Mouse (Mus musculus) gastrocnemius, adult 18-20 months (tissue): ENCODE measurements at regions not wholly inside any gene's neighbourhood (a gene's known extent, or its start where the extent isn't known, plus 50 kb on each side); places are given as distances from the start of the nearest gene placed in this dataset.
A peak's percentile ranks its signal among the peaks of the same experiment; 100 is the strongest.
"Not testable (repeated sequence)": the region's sequence is repeated elsewhere in the genome, so short reads cannot be mapped to it uniquely, and the experiment has no call there.

Source experiments
- DNase-seq: peaks from one replicate; pipeline ENCODE4 v3.0.0; 2021; ENCODE audit warnings: low spot score

GRCm38 (mm10) chr3:21935571-21936261 lies 140.7 kb upstream of the Tbl1xr1 start:
- DNase-seq, result peak; percentile 94

DNA sequence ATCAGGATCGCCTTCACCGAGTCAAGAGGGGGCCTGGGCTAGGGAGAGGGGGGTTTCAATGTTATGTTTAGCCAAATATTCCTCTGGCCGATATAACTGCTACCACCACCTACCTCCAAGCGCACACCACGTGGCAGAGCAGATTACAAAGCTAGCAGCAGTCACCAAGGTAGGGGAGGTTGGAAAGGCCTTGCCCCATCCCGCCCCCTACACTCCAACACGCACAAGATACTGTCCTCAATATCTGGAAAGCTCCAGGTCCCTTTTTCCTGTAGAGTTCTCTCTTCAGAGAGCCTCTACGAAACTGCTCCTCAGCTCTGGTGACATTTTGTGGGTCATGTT lies 140.2 kb upstream of the Tbl1xr1 start:
- DNase-seq, result no peak

GRCm38 (mm10) chr3:21936616-21937015 lies 139.8 kb upstream of the Tbl1xr1 start:
- DNase-seq, result peak; percentile 18

DNA sequence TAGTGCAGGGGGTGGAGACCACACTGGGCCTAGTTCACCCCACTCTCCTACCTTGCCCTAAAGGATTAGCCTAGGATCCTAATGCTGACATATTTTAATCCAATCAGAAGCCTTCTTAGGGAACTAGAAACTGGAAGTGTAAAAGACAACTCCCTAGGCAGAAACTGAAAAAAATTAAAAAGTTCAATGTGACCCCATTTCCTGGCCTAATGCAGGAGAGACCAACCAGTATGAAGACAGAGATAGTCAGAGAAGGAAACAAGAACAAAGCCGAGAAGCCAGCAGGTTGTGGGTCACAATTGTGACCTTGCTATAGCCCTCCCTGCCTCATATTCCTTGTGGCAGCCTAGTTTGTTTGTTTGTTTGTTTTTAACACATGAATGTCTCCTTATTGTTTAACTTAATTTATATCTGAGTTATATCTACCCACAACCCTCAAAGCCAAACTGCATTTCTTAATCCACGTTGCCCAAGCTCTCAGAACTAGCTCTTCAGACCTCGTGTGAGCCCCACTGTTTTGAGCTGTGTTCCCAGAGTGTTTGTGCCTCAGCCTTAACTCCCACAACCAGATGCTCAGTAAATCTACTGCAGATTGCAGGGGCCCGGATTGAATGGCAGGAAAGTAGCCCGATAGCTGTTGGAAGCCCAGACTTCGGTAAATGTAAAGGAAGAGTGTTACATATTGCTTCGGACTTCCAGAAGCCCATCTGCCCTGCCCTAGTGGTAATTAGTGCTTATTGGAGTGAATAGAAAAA lies 139.0 kb upstream of the Tbl1xr1 start:
- no peak for DNase-seq

GRCm38 (mm10) chr3:21938071-21938848 lies 138.2 kb upstream of the Tbl1xr1 start:
- DNase-seq, result peak; percentile 65

DNA sequence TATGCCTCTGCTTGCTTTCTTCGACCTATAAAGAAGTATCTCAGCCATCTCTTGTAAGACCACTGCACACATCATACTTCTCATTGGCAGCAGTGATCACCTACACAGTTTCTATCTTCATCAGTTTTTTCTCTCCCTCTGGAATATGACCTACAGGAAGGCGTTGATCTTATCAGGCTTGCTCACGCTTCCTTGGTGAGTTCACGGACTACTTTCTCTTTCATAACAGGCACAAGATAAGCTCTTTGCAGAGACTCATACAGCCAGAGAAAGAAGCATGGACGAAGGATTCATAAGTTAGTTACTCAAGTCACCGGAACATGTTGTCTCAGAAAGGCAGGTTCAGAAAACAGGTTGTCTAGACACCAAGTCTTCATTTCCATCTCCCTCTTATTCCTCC lies 136.7 kb upstream of the Tbl1xr1 start:
- DNase-seq, result no peak

DNA sequence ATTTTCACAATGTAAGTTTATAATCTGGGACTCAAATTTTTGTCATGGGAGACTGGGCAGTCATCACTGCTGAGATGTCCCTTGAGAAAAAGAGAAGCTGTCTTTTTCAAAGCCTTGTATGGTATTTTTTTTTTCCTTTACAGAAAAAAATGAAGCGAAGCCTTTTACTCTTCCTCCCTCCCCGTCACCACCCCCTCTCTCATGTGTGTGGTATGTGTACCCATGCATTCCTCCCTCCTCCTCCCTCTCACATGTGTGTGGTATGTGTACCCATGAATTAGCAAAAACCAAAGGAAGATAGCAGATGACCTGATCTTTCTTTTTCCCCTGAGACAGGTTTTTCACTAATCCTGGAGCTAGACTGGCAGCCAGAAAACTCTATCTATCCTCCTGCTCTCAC lies 134.9 kb upstream of the Tbl1xr1 start:
- no peak for DNase-seq

DNA sequence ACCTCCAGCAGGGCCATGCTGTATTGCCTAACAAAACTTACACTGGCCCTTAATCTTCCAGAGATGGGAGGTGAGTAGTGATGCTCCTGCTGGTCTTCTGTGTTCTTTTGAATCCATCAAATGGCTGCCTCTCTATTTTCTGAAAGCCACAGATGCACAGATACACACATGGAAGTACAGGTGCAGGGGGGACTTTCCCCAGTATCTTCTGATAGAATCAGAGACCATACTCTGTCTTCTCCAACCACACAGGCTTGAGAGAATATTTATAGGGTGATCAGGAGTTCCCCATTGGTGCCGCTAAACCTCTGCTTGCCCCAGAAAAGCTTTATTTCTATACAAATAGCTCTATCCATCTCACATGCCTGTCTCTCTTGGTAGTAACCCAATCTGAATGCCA lies 133.5 kb upstream of the Tbl1xr1 start:
- no peak for DNase-seq

GRCm38 (mm10) chr3:21945775-21946174 lies 130.7 kb upstream of the Tbl1xr1 start:
- DNase-seq, result no peak

DNA sequence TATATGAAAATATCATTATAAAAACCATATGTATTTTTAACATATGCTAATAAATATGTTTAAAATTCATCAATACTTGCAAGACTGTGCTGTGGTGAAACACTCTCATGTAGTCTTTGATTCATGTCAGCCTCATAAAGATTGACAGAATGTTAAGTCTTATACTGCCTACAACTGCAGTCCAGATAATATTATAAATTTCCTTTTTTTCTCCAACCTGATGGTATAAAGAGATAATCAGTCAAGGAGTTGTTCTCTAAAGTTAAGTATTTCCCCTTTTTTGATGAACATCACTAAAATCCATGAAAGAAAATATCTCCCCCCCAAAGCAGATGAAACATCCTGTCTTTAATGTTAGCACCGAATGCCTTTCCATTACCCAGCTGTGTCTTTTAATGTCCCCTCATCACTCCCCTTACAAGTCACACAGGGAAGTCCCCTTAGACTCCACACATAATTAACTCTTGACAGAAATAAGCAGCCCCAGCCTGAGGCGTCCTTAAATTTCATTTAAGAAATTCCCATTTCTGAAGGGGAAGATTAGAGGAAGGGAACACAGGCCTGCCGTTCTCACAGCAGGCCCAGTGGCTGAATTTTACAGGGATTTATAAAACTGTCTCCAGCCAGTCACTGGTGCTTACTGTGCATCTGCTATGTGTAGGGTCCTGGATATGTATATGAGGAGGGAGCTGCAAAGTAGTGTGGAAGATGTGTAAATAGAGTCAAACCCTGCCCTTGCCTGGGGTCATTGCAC lies 129.0 kb upstream of the Tbl1xr1 start:
- no peak for DNase-seq

DNA sequence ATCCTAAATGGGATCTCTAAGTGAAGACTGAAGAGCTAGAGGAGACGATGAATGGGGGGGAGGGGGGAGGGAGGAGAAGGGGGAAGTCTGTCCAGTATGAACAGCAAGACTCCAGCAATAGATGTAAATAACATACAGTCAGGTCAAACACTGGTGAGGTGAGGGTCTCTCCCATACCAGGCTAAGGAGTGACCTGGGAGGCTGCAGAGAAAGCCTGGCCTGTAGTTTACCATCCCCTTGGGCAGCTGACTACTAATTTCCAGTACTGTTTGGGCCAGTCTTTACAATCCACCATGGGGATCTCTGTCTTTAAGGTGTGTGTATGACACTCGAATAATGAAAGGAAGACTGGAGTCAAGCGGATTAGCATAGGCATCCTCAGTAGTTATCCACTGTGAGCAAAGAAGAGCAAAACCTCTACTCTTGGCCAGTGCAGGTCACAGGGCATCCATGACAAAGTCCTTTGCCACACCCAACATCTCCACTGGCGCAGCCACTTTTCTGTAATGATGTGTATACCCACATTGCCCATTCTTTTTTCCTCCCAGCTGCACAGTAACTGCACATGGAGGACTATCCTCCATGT lies 128.3 kb upstream of the Tbl1xr1 start:
- no peak for DNase-seq

DNA sequence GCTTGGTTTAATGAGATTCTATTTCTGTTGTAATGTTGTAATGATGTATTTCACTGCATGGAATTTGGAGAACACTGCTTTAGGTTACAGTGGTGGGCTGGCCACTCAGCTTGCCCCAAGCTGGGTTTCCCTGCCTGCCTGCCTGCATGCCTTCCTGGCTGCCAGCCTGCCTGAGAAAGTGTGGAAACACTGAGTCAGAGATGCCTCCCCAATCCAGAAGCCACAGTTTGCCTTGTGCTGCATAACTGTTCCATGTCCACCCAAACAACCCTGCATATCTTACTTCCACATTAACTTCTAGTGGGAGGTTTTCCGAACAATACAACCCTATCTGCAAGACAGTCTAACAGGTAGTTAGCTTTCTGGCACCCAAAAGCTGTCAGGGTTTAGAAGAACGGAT lies 127.0 kb upstream of the Tbl1xr1 start:
- no peak for DNase-seq

- DNase-seq, result no peak
Observed at GRCm38 (mm10) chr3:21950571-21950970, 125.9 kb upstream of the Tbl1xr1 start.

DNA sequence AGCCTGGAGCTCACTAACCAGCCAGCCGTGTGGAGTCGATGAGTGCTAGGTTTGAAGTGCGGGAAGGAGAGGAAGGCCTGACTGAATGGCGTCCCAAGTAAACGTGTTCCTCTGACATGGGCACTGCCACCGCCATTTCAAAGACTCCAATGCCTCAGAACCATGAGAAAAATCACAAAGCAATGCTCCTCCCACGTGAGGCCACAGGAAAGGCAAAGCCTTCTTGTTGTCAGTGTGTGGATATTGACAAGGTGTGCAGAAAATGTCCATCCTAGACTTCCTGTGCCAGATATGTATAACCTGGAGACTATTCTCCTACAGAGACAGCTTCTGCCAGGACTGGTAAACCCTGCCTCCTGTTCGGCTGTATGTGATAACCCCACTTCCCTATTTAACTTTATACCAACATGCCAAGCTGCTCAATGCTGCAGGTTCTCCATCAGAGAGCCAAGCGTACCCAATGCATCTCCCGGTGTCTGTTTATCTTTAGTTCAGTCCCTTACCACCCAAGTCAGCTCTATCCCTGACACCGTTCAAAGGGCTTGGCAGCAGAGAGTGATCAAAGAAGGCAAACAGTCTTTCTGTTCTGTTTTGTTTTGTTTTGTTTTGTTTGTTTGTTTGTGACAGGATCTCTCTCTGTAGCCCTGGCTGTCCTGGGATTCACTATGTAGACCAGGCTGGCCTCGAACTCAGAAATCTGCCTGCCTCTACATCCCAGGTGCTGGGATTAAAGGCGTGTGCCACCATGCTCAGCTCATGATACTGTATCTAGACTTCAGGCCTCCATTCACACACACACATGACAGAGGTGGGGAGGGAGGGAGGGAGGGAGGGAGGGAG lies 124.8 kb upstream of the Tbl1xr1 start:
- no peak for DNase-seq

- DNase-seq, result peak; percentile 82
Observed at GRCm38 (mm10) chr3:21952695-21953415, 123.6 kb upstream of the Tbl1xr1 start.

GRCm38 (mm10) chr3:21953416-21953810 lies 123.0 kb upstream of the Tbl1xr1 start:
- DNase-seq, result peak; percentile 55

- DNase-seq, result no peak
Observed at GRCm38 (mm10) chr3:21955681-21956080, 120.8 kb upstream of the Tbl1xr1 start.

- DNase-seq, result not testable (repeated sequence)
Observed at GRCm38 (mm10) chr3:21957105-21957504, 119.3 kb upstream of the Tbl1xr1 start.

GRCm38 (mm10) chr3:21958595-21959286 lies 117.7 kb upstream of the Tbl1xr1 start:
- no peak for DNase-seq
